Mouse (Mus musculus): ENCODE results near the gene Scn11a.

GRCm38 (mm10) chr9:119825297-119825696 lies at the start of gene Scn11a:
- TF ChIP-seq CTCF (IDR thresholded peaks at IDR 0.05; ENCODE audit: control insufficient read depth, insufficient read depth, insufficient read length) (no peak), USF1 (IDR thresholded peaks at IDR 0.05; ENCODE audit: low read depth) (no peak), FOSL1 (IDR thresholded peaks at IDR 0.05; ENCODE audit: insufficient read depth, low read length, poor library complexity, severe bottlenecking) (no peak), CEBPB (IDR thresholded peaks at IDR 0.05; ENCODE audit: low read depth) (no peak), MYOG (IDR thresholded peaks at IDR 0.05; ENCODE audit: control insufficient read depth, extremely low read depth, insufficient read length) (no peak), MAX (IDR thresholded peaks at IDR 0.05) (no peak), MYOD1 (IDR thresholded peaks at IDR 0.05; ENCODE audit: control insufficient read depth, insufficient read length, low read depth) (no peak)
